Mouse (Mus musculus) heart, embryonic 15.5 days (tissue): ENCODE results near the gene Erbb2. TPM values are rescaled to one million over a fixed set of nuclear protein-coding genes. Genes with fewer than 3 reads are reported as not detected.

Source experiments
- ATAC-seq: fragments of 200-750 bp; cut with Nextera tagmentation; replicated peaks from 2 replicates; pipeline ENCODE4 v1.8.0; 2017; ENCODE audit warnings: low read depth, moderate TSS enrichment; ENCODE audit not compliant: insufficient number of reproducible peaks, insufficient read depth, low FRiP score
- H3K27ac ChIP-seq: fragments of 300-500 bp; sonication (generic); 2 replicates; pipeline ENCODE4 v1.5.1; 2015; ENCODE audit warnings: mild to moderate bottlenecking, inconsistent platforms
- H3K27me3 ChIP-seq: fragments of 300-500 bp; sonication (generic); 2 replicates; pipeline ENCODE4 v1.6.1; 2015; ENCODE audit warnings: inconsistent platforms
- H3K36me3 ChIP-seq: fragments of 300-500 bp; sonication (generic); 2 replicates; pipeline ENCODE4 v1.6.1; 2015; ENCODE audit warnings: mild to moderate bottlenecking, inconsistent platforms
- H3K4me1 ChIP-seq: fragments of 300-500 bp; sonication (generic); replicated peaks from 2 replicates; pipeline ENCODE4 v1.6.1; 2015; ENCODE audit warnings: inconsistent platforms
- H3K4me2 ChIP-seq: fragments of 300-500 bp; sonication (generic); 2 replicates; pipeline ENCODE4 v1.6.1; 2015; ENCODE audit warnings: inconsistent platforms, mild to moderate bottlenecking, moderate library complexity
- H3K4me3 ChIP-seq: fragments of 300-500 bp; sonication (generic); 2 replicates; pipeline ENCODE4 v1.5.1; 2015; ENCODE audit warnings: mild to moderate bottlenecking, inconsistent platforms
- H3K9ac ChIP-seq: fragments of 300-500 bp; sonication (generic); 2 replicates; pipeline ENCODE4 v1.6.1; 2015; ENCODE audit warnings: mild to moderate bottlenecking, inconsistent platforms
- H3K9me3 ChIP-seq: fragments of 300-500 bp; sonication (generic); replicated peaks from 2 replicates; pipeline ENCODE4 v1.6.1; 2016; ENCODE audit warnings: inconsistent platforms
- WGBS: fragments of 180-500 bp; shearing (Covaris S2); methylation state at CpG from one replicate; pipeline ENCODE4 v1.1.7; 2015; ENCODE audit warnings: mixed read lengths; 5-methylcytosine and 5-hydroxymethylcytosine counted together
- polyA plus RNA-seq: library from polyadenylated mRNA; unstranded; fragments of >200 nt; fragmentation: Nextera tagmentation; extraction: Ambion mirVana; gene quantifications from 2 replicates; pipeline ENCODE4 v1.2.1, GENCODE M21; 2015

Erbb2 gene
- polyA plus RNA-seq, 1 experiment from 2014 or later, result 36.1 TPM

DNA sequence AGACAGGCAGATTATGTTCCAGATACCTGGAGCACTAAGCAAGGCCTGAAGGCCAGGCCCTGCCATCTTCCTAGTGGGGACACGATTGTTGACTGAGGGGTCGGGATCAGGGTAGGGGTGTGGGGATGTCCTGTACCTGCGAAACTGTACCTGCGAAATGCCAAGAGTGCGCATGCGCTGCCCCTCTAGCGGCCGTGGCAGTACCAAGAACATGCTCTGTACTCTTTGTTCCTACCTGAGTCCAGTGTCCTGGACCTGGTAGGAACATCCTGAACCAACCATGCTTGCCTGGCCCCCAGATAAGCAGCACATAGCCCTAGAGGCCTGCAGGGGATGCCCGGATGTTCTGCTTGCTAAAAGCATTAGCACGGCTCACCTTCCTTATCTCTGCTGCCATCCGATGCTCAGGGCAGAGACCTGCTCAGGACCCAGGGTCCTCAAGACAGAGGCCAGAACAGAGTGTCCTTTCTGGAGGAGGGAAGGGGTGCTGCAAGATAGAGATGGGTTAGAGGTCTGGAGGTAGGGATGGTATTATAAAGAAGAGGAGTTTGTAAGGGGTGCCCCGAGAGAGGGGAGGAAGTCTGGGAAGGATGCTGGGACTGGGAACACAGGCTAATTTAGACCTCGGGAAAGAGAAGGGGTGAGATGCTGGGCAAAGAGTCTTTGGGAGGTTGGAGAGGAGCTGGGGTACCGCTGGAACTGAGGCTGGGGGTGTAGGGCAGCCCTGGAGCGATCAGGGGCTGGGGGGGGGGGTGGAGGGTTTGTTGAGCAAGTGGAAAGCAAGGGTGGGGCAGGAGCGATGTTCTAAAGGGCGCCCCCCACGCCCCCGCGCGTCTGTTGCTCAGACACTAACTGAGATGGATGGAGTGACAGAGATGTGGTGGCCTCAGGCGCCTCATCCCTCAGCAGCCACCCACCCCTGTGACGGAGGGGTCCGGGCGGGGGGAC, 26.4 kb upstream of the Erbb2 start, which contains the start of gene Pnmt:
Pnmt (plus strand) TSS at position 813 of the 948 bp plus-strand sequence.
- ATAC-seq, result no peak
- H3K9me3 ChIP-seq, result no peaks in the 10 kb centered on the region
- H3K27me3 ChIP-seq, result peaks cover 18% of the 10 kb centered on the region
- peak within 1 kb of the TSS; percentile 70 for H3K4me2 ChIP-seq
- peak within 1 kb of the TSS; percentile 67 for H3K9ac ChIP-seq
- no peaks in the 10 kb centered on the region for H3K36me3 ChIP-seq
- H3K4me1 ChIP-seq, result peaks cover 72% of the 10 kb centered on the region
- peak within 1 kb of the TSS; percentile 90; the same call in 1 of the 2 replicates for H3K27ac ChIP-seq
- WGBS, result 46% methylated on average over 25 of the region's 25 CpGs
- peak within 1 kb of the TSS; percentile 53; the same call in 1 of the 2 replicates for H3K4me3 ChIP-seq

DNA sequence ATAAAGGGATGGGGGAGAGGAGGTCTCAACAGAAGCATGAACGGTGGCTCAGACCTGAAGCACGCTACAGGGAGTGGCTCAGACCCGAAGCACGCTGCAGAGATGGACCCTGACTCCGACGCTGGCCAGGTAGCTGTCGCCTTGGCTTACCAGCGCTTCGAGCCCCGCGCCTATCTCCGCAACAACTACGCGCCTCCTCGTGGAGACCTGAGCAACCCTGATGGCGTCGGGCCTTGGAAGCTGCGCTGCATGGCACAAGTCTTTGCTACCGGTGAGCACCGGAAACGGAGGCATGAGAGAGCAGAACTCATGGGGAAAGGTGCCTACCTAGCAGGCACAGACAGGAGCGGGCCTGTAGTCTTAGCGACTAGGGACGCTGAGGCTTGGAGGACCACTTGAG, 25.7 kb upstream of the Erbb2 start:
- Histone ChIP-seq H3K9me3 (no peaks in the 10 kb centered on the region), H3K27me3 (peaks cover 18% of the 10 kb centered on the region), H3K4me1 (peaks cover 77% of the 10 kb centered on the region), H3K36me3 (no peaks in the 10 kb centered on the region), H3K9ac (no peak overlapping the region), H3K4me3 (no peak overlapping the region), H3K27ac (no peak overlapping the region), H3K4me2 (peak overlapping the region; percentile 16; the same call in 1 of the 2 replicates)
- WGBS, result 17% methylated on average over 24 of the region's 24 CpGs
- ATAC-seq, result no peak

DNA sequence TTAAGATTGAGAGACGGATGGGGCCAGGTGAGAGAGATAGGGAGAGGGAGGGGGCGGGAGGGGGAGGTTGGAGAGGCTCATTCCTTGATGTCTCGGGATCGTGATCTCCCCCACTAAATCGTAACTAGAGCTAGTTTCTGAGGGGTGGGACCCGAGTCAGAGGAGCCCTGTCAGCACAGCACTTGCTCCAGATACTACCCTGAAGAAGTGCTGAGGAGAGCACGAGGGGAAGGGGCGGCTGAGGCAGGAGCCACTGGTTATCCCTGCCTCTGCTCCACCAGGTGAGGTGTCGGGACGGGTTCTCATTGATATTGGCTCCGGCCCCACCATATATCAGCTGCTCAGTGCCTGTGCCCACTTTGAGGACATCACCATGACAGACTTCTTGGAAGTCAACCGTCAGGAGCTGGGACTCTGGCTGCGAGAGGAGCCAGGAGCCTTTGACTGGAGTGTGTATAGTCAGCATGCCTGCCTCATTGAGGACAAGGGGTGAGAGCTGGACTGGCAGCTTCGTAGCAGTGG, 25.2 kb upstream of the Erbb2 start:
- peaks cover 18% of the 10 kb centered on the region for H3K27me3 ChIP-seq
- H3K36me3 ChIP-seq, result no peaks in the 10 kb centered on the region
- peaks cover 79% of the 10 kb centered on the region for H3K4me1 ChIP-seq
- H3K4me3 ChIP-seq, result no peak overlapping the region
- ATAC-seq, result no peak
- 51% methylated on average over 14 of the region's 14 CpGs for WGBS
- H3K27ac ChIP-seq, result no peak overlapping the region
- H3K4me2 ChIP-seq, result no peak overlapping the region
- H3K9ac ChIP-seq, result no peak overlapping the region
- H3K9me3 ChIP-seq, result no peaks in the 10 kb centered on the region

DNA sequence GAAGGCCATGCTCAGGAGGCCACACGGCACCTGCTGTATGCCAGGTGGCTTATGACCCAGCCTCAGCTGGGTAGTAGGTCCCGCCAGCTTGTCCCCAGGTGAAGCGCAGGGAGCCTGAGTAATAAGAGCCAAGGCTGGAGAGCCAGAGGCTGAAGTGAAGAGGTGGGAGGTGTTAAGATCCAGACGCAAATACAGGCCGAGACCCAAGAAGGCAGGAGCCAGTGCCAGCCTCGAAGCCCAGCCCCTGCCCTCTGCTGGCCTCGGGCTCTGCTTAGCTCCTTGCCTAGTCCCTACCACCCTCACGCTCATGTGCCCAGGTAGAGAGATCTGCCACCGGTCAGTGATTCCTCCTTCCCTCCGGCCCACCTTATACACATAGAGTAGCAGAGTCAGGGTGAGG, 24.0 kb upstream of the Erbb2 start:
- Histone ChIP-seq H3K36me3 (no peaks in the 10 kb centered on the region), H3K27me3 (peaks cover 18% of the 10 kb centered on the region), H3K4me2 (no peak overlapping the region), H3K27ac (no peak overlapping the region), H3K4me3 (no peak overlapping the region), H3K4me1 (peaks cover 86% of the 10 kb centered on the region), H3K9me3 (no peaks in the 10 kb centered on the region), H3K9ac (no peak overlapping the region)
- 70% methylated on average over 10 of the region's 10 CpGs for whole genome bisulfite sequencing
- no peak for ATAC-seq

DNA sequence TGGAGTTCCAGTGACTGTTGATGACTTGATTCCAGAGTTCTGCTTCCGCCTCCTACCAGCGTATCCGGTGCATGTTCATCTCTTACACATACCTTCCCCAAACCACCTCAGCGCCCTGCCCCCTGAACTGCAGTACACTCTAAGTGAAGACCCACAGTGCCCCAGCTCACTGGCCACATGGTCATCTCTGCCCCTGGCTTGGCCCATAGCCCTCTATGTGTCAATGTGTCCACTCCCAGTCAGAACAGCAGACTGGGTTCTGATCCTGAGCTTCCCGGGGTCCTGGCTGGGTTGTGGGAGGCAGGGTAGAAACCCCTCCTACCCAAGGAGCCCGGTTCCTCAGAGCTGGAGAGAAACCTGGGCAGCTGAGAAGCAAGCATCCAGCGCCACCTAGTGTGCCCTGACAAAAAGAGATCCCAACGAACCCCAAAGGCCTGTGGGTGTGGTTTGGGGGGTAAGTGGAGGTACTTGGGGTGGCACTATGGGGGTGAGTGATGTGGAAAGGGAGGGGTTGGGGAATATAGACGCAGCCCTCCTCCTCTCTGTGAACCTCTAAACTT, 23.0 kb upstream of the Erbb2 start:
- WGBS, result 22% methylated on average over 9 of the region's 9 CpGs
- no peak overlapping the region for H3K9ac ChIP-seq
- H3K27me3 ChIP-seq, result peaks cover 18% of the 10 kb centered on the region
- H3K36me3 ChIP-seq, result no peaks in the 10 kb centered on the region
- no peaks in the 10 kb centered on the region for H3K9me3 ChIP-seq
- H3K4me3 ChIP-seq, result no peak overlapping the region
- no peak for ATAC-seq
- no peak overlapping the region for H3K4me2 ChIP-seq
- no peak overlapping the region for H3K27ac ChIP-seq
- H3K4me1 ChIP-seq, result peaks cover 87% of the 10 kb centered on the region

DNA sequence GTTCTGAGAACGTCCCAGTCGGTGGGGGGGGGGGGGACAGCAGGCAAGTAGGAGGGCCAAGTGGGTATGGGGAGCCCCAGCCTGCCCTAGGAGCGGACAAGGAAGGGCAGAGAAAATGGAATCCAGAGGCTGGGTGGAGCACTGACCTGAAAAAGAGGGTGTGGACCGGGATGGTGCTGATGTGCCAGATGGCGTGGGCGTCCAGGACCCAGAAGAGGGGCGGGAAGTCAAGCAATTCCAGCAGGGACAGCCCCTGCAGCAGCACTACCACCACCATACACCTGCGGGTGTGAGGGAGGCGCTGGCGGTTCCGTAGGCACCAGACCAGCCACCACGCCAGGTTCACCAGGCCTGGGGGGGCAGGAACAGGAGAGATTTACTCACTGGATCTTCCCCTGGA, 22.1 kb upstream of the Erbb2 start:
- no peak overlapping the region for H3K9ac ChIP-seq
- H3K4me3 ChIP-seq, result no peak overlapping the region
- H3K4me1 ChIP-seq, result peaks cover 87% of the 10 kb centered on the region
- no peaks in the 10 kb centered on the region for H3K36me3 ChIP-seq
- peaks cover 18% of the 10 kb centered on the region for H3K27me3 ChIP-seq
- WGBS, result 79% methylated on average over 12 of the region's 12 CpGs
- no peak overlapping the region for H3K4me2 ChIP-seq
- H3K27ac ChIP-seq, result no peak overlapping the region
- no peaks in the 10 kb centered on the region for H3K9me3 ChIP-seq
- ATAC-seq, result no peak

DNA sequence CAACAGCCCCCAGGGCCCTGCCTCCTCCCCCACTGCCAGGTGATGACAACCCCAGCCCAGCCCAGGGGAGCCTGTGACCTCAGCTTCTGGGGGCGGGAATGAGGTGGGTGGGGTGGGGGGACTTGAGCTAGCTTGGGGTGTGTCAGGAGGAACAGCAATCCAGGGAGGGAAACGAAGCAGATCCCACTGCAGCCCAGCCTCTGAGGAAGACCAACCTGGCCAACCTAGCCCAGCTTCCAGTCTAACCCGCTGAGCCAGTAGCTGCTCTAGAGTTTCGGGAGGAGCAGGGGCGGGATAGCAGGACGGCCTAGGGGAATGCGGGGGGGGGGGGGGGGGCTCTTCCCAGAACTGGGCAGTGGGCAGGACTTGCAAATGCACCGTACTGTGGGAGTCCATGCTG, 20.2 kb upstream of the Erbb2 start:
- no peaks in the 10 kb centered on the region for H3K36me3 ChIP-seq
- no peaks in the 10 kb centered on the region for H3K9me3 ChIP-seq
- H3K4me1 ChIP-seq, result peaks cover 74% of the 10 kb centered on the region
- 0 out of 2 replicates have a peak overlapping the region, but pooled peaks have one; percentile 37 for H3K4me2 ChIP-seq
- H3K9ac ChIP-seq, result peak overlapping the region; percentile 26
- no peak overlapping the region for H3K4me3 ChIP-seq
- H3K27me3 ChIP-seq, result peaks cover 11% of the 10 kb centered on the region; the same call in 1 of the 2 replicates
- no peak for ATAC-seq
- peak overlapping the region; percentile 98 for H3K27ac ChIP-seq
- 10% methylated on average over 8 of the region's 8 CpGs for WGBS

DNA sequence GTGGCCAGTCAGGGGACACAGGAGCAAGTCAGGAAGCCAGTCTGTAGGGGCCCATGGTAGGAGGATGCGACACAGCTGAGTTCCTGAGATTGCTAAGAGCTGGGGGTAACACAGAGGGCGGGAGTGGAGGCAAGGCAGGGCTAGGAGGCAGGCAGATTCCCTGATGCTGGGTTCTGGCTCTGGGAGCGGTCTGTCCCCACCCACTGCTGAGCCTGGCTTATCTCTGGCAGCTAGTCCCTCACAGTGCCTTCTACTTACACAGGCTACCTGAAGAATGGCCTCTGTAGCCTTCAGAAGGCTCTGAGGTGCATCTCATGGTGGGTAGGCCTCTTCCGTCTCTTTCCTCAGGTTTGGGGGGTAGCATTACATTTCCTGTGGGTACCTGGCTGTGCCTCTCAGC, 19.6 kb upstream of the Erbb2 start:
- Histone ChIP-seq H3K27me3 (peaks cover 9% of the 10 kb centered on the region; the same call in 1 of the 2 replicates), H3K4me1 (peaks cover 71% of the 10 kb centered on the region), H3K9ac (peak overlapping the region; percentile 26), H3K4me3 (no peak overlapping the region), H3K4me2 (peak overlapping the region; percentile 37), H3K27ac (peak overlapping the region; percentile 98), H3K36me3 (no peaks in the 10 kb centered on the region; the same call in 1 of the 2 replicates), H3K9me3 (no peaks in the 10 kb centered on the region)
- ATAC-seq, result 0 out of 2 replicates have a peak, but pooled peaks have one; percentile 12
- WGBS, result 38% methylated on average over 4 of the region's 4 CpGs

DNA sequence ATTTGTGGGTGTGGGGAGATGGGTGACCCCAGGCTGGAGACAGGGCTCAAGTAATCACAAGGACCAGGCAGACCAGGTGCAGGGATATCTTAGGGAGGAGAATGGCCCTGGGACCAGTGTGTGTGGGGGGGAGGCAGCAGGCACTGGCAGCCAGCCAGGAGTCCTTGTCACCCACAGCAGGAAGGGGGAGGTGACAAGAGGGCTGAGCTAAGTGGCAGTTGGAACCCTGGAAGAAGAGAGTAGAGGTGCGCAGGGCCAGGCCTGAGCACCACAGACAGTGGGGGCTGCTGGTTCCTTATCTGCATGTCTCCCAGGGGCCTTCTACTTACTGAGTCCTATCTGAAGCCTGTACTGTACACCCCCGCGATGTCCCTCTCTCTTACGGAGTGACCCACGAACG, 19.0 kb upstream of the Erbb2 start:
- Histone ChIP-seq H3K9ac (peak overlapping the region; percentile 26), H3K4me1 (peaks cover 65% of the 10 kb centered on the region), H3K27ac (peak overlapping the region; percentile 98), H3K4me2 (peak overlapping the region; percentile 37), H3K36me3 (no peaks in the 10 kb centered on the region; the same call in 1 of the 2 replicates), H3K27me3 (peaks cover 9% of the 10 kb centered on the region; the same call in 1 of the 2 replicates), H3K4me3 (no peak overlapping the region), H3K9me3 (no peaks in the 10 kb centered on the region)
- WGBS, result 23% methylated on average over 6 of the region's 6 CpGs
- ATAC-seq, result peak; percentile 57

DNA sequence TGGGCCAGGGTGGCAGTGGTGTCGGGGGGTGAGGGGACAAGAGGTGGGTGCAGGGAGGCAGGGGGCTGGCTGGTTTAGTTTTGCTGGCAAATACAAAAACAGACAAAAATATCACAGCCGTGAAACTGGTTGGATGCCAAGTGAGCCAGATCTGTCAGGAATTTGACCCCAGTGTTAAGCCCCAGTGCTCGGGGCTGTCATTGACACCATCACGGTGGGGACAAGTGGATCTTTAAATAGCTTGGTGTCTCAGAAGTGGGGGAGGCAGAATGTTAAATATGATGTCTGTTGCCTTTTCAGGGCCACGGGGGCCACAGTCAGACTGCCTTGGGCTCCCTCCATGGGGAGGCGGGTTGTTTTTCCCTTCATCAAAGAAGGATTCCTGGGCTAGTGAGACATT, 18.0 kb upstream of the Erbb2 start:
- H3K27me3 ChIP-seq, result peaks cover 9% of the 10 kb centered on the region; the same call in 1 of the 2 replicates
- no peak overlapping the region for H3K9ac ChIP-seq
- peak overlapping the region; percentile 98 for H3K27ac ChIP-seq
- H3K4me3 ChIP-seq, result no peak overlapping the region
- H3K9me3 ChIP-seq, result no peaks in the 10 kb centered on the region
- no peaks in the 10 kb centered on the region; the same call in 1 of the 2 replicates for H3K36me3 ChIP-seq
- peak overlapping the region; percentile 37 for H3K4me2 ChIP-seq
- ATAC-seq, result peak; percentile 58
- WGBS, result 18% methylated on average over 6 of the region's 6 CpGs
- peaks cover 55% of the 10 kb centered on the region for H3K4me1 ChIP-seq

DNA sequence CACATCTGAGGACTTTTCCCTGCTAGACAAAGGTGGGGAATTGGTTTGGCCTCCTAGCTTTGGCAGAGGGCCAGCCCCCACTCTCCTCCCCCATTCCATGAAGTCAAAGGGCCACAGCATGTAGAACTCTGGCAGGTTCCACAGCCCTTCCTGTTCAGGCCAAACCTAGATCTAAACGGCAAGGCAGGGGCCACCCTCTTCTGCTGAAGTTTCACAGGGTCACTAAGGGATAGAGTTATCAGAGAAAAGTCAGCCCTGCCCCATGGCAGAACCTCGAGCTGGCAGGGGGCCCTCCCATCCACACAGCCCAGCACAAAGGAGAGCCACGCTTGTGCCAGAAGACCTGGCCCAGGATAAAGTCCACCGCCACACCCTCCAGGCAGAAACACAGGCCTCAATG, 17.2 kb upstream of the Erbb2 start:
- H3K27ac ChIP-seq, result peak overlapping the region; percentile 98
- WGBS, result 20% methylated on average over 4 of the region's 4 CpGs
- H3K36me3 ChIP-seq, result no peaks in the 10 kb centered on the region; the same call in 1 of the 2 replicates
- H3K27me3 ChIP-seq, result peaks cover 5% of the 10 kb centered on the region; the same call in 1 of the 2 replicates
- peaks cover 55% of the 10 kb centered on the region for H3K4me1 ChIP-seq
- H3K9me3 ChIP-seq, result no peaks in the 10 kb centered on the region
- H3K9ac ChIP-seq, result peak overlapping the region; percentile 4; the same call in 1 of the 2 replicates
- ATAC-seq, result peak; percentile 30
- H3K4me2 ChIP-seq, result no peak overlapping the region
- no peak overlapping the region for H3K4me3 ChIP-seq
